Mouse (Mus musculus): Measurements from ENCODE around the gene Snrpb2. TPM values are rescaled to one million over a fixed set of nuclear protein-coding genes. Genes with fewer than 3 reads are reported as not detected.

The Snrpb2 gene
- total and polyA plus RNA-seq, 3 experiments = 31.0 to 201 (median 116) TPM

DNA sequence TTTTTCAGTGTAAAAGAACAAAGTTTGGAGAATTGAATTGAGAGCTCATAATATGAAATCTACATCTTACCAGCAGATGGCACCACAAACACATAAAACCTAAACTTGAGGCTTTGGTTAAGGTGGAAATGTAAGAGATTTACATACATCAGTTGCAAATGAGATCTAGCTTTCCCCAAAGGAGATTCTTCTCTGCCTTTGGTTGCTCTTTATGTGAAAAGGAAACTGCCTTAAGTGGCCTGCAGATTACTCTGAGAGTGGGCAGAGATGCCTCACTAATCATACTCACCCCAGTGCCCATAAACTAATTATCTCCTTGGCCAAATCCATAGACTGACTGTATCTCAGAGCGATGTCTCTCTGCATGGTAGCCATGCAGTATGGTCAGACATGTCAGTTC, 51.0 kb downstream of the Snrpb2 start:
- H3K4me1 ChIP-seq (ENCODE audit: control insufficient read depth in 1 of 2, insufficient read depth in 2 of 2) = no peaks in the 10 kb centered on the region
- no peak overlapping the region for H3K27ac ChIP-seq (ENCODE audit: insufficient read depth, low read depth)
- H3K9me3 ChIP-seq (replicated peaks; ENCODE audit: low read length) = no peaks in the 10 kb centered on the region
- TF ChIP-seq EP300 (IDR thresholded peaks at IDR 0.05; ENCODE audit: low read length) = no peak
- no peak for TF ChIP-seq ZKSCAN1 (IDR thresholded peaks at IDR 0.05; ENCODE audit: borderline replicate concordance, low read depth, low read length)
- peak; percentile 43; the same call in 1 of the 2 replicates for TF ChIP-seq SMC3 (IDR thresholded peaks at IDR 0.05; ENCODE audit: low read depth, low read length)
- peak; percentile 84 for TF ChIP-seq RAD21 (IDR thresholded peaks at IDR 0.05; ENCODE audit: low read depth, low read length)
- TF ChIP-seq UBTF (IDR thresholded peaks at IDR 0.05; ENCODE audit: low read depth, low read length) = no peak
- no peak for TF ChIP-seq HCFC1 (IDR thresholded peaks at IDR 0.05; ENCODE audit: low read depth, low read length)
- no peak for TF ChIP-seq MEF2A (IDR thresholded peaks at IDR 0.05; ENCODE audit: borderline replicate concordance, low read depth, low read length)
- peak in 1 of 2 experiments; percentile 69; a peak in 2 of 4 replicates for TF ChIP-seq CTCF (conservative IDR thresholded peaks at IDR 0.05 in 1 of 2, IDR thresholded peaks at IDR 0.05 in 1 of 2; ENCODE audit: low read depth in 2 of 2, low read length in 2 of 2)
- no peak overlapping the region for H3K9ac ChIP-seq (ENCODE audit: insufficient read depth, low read depth)
- DNase-seq (ENCODE audit: extremely low read depth) = peak; percentile 27
- no peak overlapping the region for H3K4me2 ChIP-seq (ENCODE audit: insufficient read depth, low read depth, poor library complexity, severe bottlenecking)
- dilution Hi-C loops (cut with MboI; ENCODE audit: extremely low pct_ligation_motif_present, extremely low pct_unique_long_range_greater_than_20kb, low sequenced_read_pairs) (no loop called here), in situ Hi-C loops (cut with MboI; ENCODE audit: low pct_ligation_motif_present, low pct_unique_long_range_greater_than_20kb, low sequenced_read_pairs) (loop anchor here (25.0 kb wide), 1 partner anchor 673 kb away; no protein-coding TSS in a partner anchor)
- H3K4me3 ChIP-seq (replicated peaks in 1 of 3; ENCODE audit: low read depth in 2 of 3, low read length in 2 of 3, poor library complexity in 1 of 3) = no peak overlapping the region
- H3K36me3 ChIP-seq (replicated peaks in 1 of 2; ENCODE audit: control insufficient read depth in 1 of 2, insufficient read depth in 1 of 2, low read length in 1 of 2) = no peaks in the 10 kb centered on the region
- H3K79me2 ChIP-seq (replicated peaks; ENCODE audit: control insufficient read depth, extremely low read depth, insufficient read depth, poor library complexity, severe bottlenecking) = no peaks in the 10 kb centered on the region
- H3K27me3 ChIP-seq (replicated peaks) = peaks cover 66% of the 10 kb centered on the region

DNA sequence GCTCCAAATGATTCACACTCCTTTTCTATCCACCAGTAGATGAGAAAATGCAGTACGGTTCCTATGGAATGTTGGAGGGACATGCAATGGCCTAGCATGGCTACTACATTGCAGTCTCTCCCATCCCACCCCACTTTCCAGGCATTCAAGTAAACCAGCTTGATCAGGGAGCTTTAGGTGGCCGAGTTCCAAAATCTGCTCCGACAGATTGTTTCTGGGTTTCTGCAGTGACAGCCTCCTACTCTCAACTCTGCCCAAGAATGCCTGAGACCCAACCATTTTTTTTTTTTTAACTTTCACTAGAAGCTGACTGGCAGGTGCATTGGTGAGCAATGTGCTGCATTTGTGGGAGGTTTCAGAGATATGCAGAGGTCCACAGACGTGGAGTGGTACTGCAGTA, 51.9 kb downstream of the Snrpb2 start:
- peaks cover 68% of the 10 kb centered on the region for H3K27me3 ChIP-seq (replicated peaks)
- H3K4me2 ChIP-seq (ENCODE audit: insufficient read depth, low read depth, poor library complexity, severe bottlenecking) = no peak overlapping the region
- DNase-seq (ENCODE audit: extremely low read depth) = no peak
- H3K4me3 ChIP-seq (replicated peaks in 1 of 3; ENCODE audit: low read depth in 2 of 3, low read length in 2 of 3, poor library complexity in 1 of 3) = no peak overlapping the region
- no peak overlapping the region for H3K27ac ChIP-seq (ENCODE audit: insufficient read depth, low read depth)
- in situ Hi-C loops (cut with MboI; ENCODE audit: low pct_ligation_motif_present, low pct_unique_long_range_greater_than_20kb, low sequenced_read_pairs) = loop anchor here (25.0 kb wide), 1 partner anchor 673 kb away; no protein-coding TSS in a partner anchor
- no peaks in the 10 kb centered on the region for H3K4me1 ChIP-seq (ENCODE audit: control insufficient read depth in 1 of 2, insufficient read depth in 2 of 2)
- H3K9ac ChIP-seq (ENCODE audit: insufficient read depth, low read depth) = no peak overlapping the region
- no peaks in the 10 kb centered on the region for H3K79me2 ChIP-seq (replicated peaks; ENCODE audit: control insufficient read depth, extremely low read depth, insufficient read depth, poor library complexity, severe bottlenecking)
- TF ChIP-seq TCF12 (IDR thresholded peaks at IDR 0.05; ENCODE audit: low read depth, low read length) = no peak
- TF ChIP-seq USF1 (IDR thresholded peaks at IDR 0.05; ENCODE audit: low read depth, low read length) = no peak
- no peak for TF ChIP-seq MAZ (IDR thresholded peaks at IDR 0.05; ENCODE audit: low read depth, low read length)
- TF ChIP-seq NELFE (IDR thresholded peaks at IDR 0.05; ENCODE audit: low read depth, low read length) = no peak
- no peak for TF ChIP-seq POLR2AphosphoS2 (IDR thresholded peaks at IDR 0.05; ENCODE audit: low read depth, low read length)
- TF ChIP-seq ZKSCAN1 (IDR thresholded peaks at IDR 0.05; ENCODE audit: borderline replicate concordance, low read depth, low read length) = no peak
- no peaks in the 10 kb centered on the region for H3K9me3 ChIP-seq (replicated peaks; ENCODE audit: low read length)
- dilution Hi-C loops (cut with MboI; ENCODE audit: extremely low pct_ligation_motif_present, extremely low pct_unique_long_range_greater_than_20kb, low sequenced_read_pairs) = no loop called here
- H3K36me3 ChIP-seq (replicated peaks in 1 of 2; ENCODE audit: control insufficient read depth in 1 of 2, insufficient read depth in 1 of 2, low read length in 1 of 2) = no peaks in the 10 kb centered on the region

- dilution Hi-C loops (cut with MboI; ENCODE audit: extremely low pct_ligation_motif_present, extremely low pct_unique_long_range_greater_than_20kb, low sequenced_read_pairs) = no loop called here
Observed at GRCm38 (mm10) chr2:143117453-143117852, 54.6 kb downstream of the Snrpb2 start.

More at GRCm38 (mm10) chr2:143117453-143117852, 54.6 kb downstream of the Snrpb2 start:
- peak in 1 of 2 experiments; percentile 37; a peak in 2 of 4 replicates for TF ChIP-seq CTCF (conservative IDR thresholded peaks at IDR 0.05 in 1 of 2, IDR thresholded peaks at IDR 0.05 in 1 of 2; ENCODE audit: low read depth in 2 of 2, low read length in 2 of 2)
- TF ChIP-seq NRF1 (IDR thresholded peaks at IDR 0.05; ENCODE audit: low read depth, low read length) = no peak
- TF ChIP-seq ETS1 (conservative IDR thresholded peaks at IDR 0.05; ENCODE audit: low read depth, low read length) = no peak
- TF ChIP-seq KAT2A (IDR thresholded peaks at IDR 0.05; ENCODE audit: insufficient replicate concordance, low read length) = no peak
- no peak for TF ChIP-seq JUND (conservative IDR thresholded peaks at IDR 0.05; ENCODE audit: low read depth, low read length)
- TF ChIP-seq RAD21 (IDR thresholded peaks at IDR 0.05; ENCODE audit: low read depth, low read length) = peak; percentile 25
- TF ChIP-seq SMC3 (IDR thresholded peaks at IDR 0.05; ENCODE audit: low read depth, low read length) = peak; percentile 3; the same call in 1 of the 2 replicates
- Histone ChIP-seq H3K9ac (ENCODE audit: insufficient read depth, low read depth) (no peak overlapping the region), H3K9me3 (replicated peaks; ENCODE audit: low read length) (no peaks in the 10 kb centered on the region), H3K4me3 (replicated peaks in 1 of 3; ENCODE audit: low read depth in 2 of 3, low read length in 2 of 3, poor library complexity in 1 of 3) (no peak overlapping the region), H3K4me2 (ENCODE audit: insufficient read depth, low read depth, poor library complexity, severe bottlenecking) (no peak overlapping the region), H3K27ac (ENCODE audit: insufficient read depth, low read depth) (no peak overlapping the region), H3K27me3 (replicated peaks) (peaks cover 69% of the 10 kb centered on the region), H3K36me3 (replicated peaks in 1 of 2; ENCODE audit: control insufficient read depth in 1 of 2, insufficient read depth in 1 of 2, low read length in 1 of 2) (no peaks in the 10 kb centered on the region), H3K4me1 (ENCODE audit: control insufficient read depth in 1 of 2, insufficient read depth in 2 of 2) (no peaks in the 10 kb centered on the region), H3K79me2 (replicated peaks; ENCODE audit: control insufficient read depth, extremely low read depth, insufficient read depth, poor library complexity, severe bottlenecking) (no peaks in the 10 kb centered on the region)
- no peak for DNase-seq (ENCODE audit: extremely low read depth)
- in situ Hi-C loops (cut with MboI; ENCODE audit: low pct_ligation_motif_present, low pct_unique_long_range_greater_than_20kb, low sequenced_read_pairs) = loop anchor here (25.0 kb wide), 1 partner anchor 670 kb away; no protein-coding TSS in a partner anchor
